Mouse (Mus musculus): ENCODE measurements at regions not wholly inside any gene's neighbourhood (a gene's known extent, or its start where the extent isn't known, plus 50 kb on each side); places are given as distances from the start of the nearest gene placed in this dataset.
A peak's percentile ranks its signal among the peaks of the same experiment; 100 is the strongest.

DNA sequence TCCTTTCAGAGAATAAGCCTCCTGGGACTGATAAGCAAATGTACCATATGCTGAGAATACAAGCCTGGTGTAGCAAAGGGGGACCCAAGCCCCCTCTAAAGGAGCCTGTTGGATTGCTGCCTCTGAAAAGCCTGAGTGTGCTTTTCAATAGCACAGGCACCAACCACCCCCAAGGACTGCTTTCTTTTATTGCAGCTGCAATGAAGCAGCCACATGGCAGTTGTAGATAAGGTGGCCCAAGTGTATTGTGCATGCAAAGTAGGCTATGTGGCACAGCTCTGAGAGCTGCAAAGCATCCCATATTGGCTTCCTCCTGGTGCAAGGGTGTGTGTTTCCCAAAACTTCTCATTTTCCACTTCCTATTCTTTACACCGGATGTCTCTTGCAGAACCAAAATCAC is 185.2 kb downstream of the Dad1 start:
- Histone ChIP-seq H3K9me3 (ENCODE audit: control insufficient read depth, low read length) (no peaks in the 10 kb centered on the region), H3K27me3 (replicated peaks; ENCODE audit: control insufficient read depth, insufficient read depth, low read length) (peaks cover 6% of the 10 kb centered on the region; the same call in 1 of the 2 replicates), H3K4me1 (replicated peaks; ENCODE audit: control insufficient read depth, insufficient read depth, low read length) (peaks cover 22% of the 10 kb centered on the region), H3K27ac (ENCODE audit: low read depth, low read length) (no peak overlapping the region), H3K4me3 (ENCODE audit: low read depth, low read length) (no peak overlapping the region), H3K9ac (ENCODE audit: low read depth, low read length) (no peak overlapping the region), H3K36me3 (ENCODE audit: control insufficient read depth, insufficient read depth, low read length) (no peaks in the 10 kb centered on the region), H3K4me2 (no peak overlapping the region)
- 78% methylated on average over 1 of the region's 1 CpGs for WGBS
- no peak for DNase-seq (ENCODE audit: low spot score)
- ATAC-seq (replicated peaks; ENCODE audit: low FRiP score): peak; percentile 81

DNA sequence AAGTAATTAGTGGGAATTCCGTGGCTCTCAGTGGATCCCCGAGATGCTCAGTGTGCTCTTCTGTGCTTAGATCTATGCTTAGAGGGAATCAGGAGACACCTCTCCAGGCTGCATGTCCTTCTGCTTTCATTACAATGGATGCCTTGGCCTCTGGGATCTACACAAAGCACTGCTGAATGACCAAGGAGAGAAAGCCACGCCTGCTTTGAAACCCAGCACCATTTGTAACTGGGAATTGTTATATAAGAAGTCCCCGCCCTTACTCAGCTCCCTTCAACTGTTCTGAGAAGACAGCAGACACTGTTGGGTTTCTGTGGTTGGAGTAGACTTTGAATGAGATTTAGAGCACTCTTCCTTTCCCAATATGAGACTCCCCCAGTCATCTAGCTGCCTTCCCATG is 188.4 kb downstream of the Dad1 start:
- DNase-seq (ENCODE audit: low spot score): no peak
- Histone ChIP-seq H3K4me1 (replicated peaks; ENCODE audit: control insufficient read depth, insufficient read depth, low read length) (peaks cover 16% of the 10 kb centered on the region), H3K36me3 (ENCODE audit: control insufficient read depth, insufficient read depth, low read length) (no peaks in the 10 kb centered on the region), H3K9me3 (ENCODE audit: control insufficient read depth, low read length) (no peaks in the 10 kb centered on the region), H3K4me2 (no peak overlapping the region), H3K27me3 (replicated peaks; ENCODE audit: control insufficient read depth, insufficient read depth, low read length) (peaks cover 14% of the 10 kb centered on the region; the same call in 1 of the 2 replicates), H3K9ac (ENCODE audit: low read depth, low read length) (no peak overlapping the region), H3K4me3 (ENCODE audit: low read depth, low read length) (no peak overlapping the region), H3K27ac (ENCODE audit: low read depth, low read length) (no peak overlapping the region)
- no peak for ATAC-seq (replicated peaks; ENCODE audit: low FRiP score)
- 72% methylated on average over 4 of the region's 4 CpGs for WGBS

DNA sequence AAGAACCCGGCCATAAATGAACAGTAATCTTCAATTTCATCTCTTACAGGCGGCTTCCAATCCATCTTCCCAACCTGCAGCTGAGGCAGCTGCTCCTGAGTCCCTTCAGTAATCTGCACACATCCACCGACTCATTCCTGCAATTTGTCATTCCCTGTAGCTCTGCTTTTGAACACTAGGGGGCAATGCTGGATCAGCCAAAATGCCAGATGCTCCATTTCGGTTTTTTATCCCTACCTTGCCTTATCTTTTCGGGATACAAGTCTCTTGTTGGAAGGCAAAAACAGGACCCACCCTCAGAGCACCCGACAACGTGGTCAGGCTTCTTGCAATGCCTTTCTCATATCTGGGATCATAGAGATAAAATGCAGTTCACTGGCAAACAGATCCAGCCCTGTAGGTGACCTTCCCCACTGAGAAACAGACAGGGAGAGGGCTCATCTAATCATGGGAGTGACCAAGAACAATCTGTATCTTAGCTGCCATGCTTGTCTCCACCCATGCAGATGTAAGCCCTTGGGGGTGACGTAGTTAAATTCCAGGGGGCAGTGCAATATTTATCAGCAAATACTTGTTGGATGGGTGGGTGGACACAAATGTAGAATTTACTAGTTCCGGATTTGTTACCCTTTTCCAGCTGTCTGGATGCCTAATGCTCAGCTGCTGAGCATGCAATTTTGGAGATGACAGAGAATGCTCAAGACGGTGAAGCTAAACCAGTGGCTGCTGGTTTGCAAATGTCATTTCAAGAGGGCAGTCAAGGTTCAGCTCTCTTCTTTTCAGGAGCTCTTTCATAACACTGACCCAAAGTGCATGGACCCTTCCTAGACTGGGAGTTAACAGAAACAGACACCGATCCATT is 189.1 kb downstream of the Dad1 start:
- no peaks in the 10 kb centered on the region for H3K9me3 ChIP-seq (ENCODE audit: control insufficient read depth, low read length)
- peaks cover 14% of the 10 kb centered on the region; the same call in 1 of the 2 replicates for H3K27me3 ChIP-seq (replicated peaks; ENCODE audit: control insufficient read depth, insufficient read depth, low read length)
- 26% methylated on average over 11 of the region's 11 CpGs for WGBS
- H3K4me2 ChIP-seq: peak overlapping the region; percentile 28
- H3K36me3 ChIP-seq (ENCODE audit: control insufficient read depth, insufficient read depth, low read length): no peaks in the 10 kb centered on the region
- peaks cover 16% of the 10 kb centered on the region for H3K4me1 ChIP-seq (replicated peaks; ENCODE audit: control insufficient read depth, insufficient read depth, low read length)
- no peak overlapping the region for H3K9ac ChIP-seq (ENCODE audit: low read depth, low read length)
- no peak overlapping the region for H3K27ac ChIP-seq (ENCODE audit: low read depth, low read length)
- no peak overlapping the region for H3K4me3 ChIP-seq (ENCODE audit: low read depth, low read length)
- DNase-seq (ENCODE audit: low spot score) (peak; percentile 68), ATAC-seq (replicated peaks; ENCODE audit: low FRiP score) (peak; percentile 66)

DNA sequence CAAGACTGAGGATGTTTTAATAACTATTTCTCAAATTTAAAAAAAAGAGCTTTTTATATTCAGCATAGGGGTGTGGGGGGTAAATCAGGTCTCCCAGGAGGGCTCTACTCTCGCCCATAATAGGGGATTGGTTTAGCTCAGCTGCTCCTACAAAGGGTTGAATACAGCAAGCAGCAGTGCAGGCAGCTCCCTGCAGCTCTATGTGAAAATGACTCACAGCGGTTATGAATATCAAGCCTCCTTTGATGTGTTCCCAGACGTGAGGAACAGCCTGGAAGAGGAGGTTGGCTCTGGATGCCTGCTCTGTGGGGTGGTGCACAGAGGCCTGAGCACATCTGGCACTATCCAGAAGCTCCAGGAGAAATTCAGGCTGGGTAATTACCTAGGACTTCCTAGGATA is 192.3 kb downstream of the Dad1 start:
- H3K4me2 ChIP-seq: no peak overlapping the region
- ATAC-seq (replicated peaks; ENCODE audit: low FRiP score) (no peak), DNase-seq (ENCODE audit: low spot score) (no peak)
- no peaks in the 10 kb centered on the region for H3K36me3 ChIP-seq (ENCODE audit: control insufficient read depth, insufficient read depth, low read length)
- peaks cover 14% of the 10 kb centered on the region; the same call in 1 of the 2 replicates for H3K27me3 ChIP-seq (replicated peaks; ENCODE audit: control insufficient read depth, insufficient read depth, low read length)
- H3K9me3 ChIP-seq (ENCODE audit: control insufficient read depth, low read length): no peaks in the 10 kb centered on the region
- H3K27ac ChIP-seq (ENCODE audit: low read depth, low read length): no peak overlapping the region
- WGBS: 52% methylated on average over 3 of the region's 3 CpGs
- H3K4me3 ChIP-seq (ENCODE audit: low read depth, low read length): no peak overlapping the region
- no peak overlapping the region for H3K9ac ChIP-seq (ENCODE audit: low read depth, low read length)
- H3K4me1 ChIP-seq (replicated peaks; ENCODE audit: control insufficient read depth, insufficient read depth, low read length): peaks cover 8% of the 10 kb centered on the region

DNA sequence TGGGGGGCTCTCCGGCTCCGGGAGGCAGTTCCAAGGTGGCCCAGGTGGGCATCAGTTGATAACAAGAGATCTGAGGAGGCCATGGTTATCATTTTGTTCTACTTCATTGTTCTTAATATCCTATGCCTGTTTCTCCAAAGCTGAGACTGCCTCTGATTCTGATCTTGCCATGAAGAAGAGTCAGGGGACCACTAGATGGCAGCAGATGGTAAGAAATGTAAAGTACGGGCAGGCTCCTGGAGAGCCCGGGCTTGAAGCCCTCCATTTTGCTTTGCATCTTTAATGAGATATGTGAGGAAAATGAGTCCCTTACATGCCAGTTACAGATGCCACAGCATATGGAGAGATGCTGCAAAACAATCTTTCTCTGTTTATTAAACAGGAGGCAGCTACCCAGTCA is 194.1 kb downstream of the Dad1 start:
- Histone ChIP-seq H3K36me3 (ENCODE audit: control insufficient read depth, insufficient read depth, low read length) (no peaks in the 10 kb centered on the region), H3K4me3 (ENCODE audit: low read depth, low read length) (no peak overlapping the region), H3K27ac (ENCODE audit: low read depth, low read length) (no peak overlapping the region), H3K27me3 (replicated peaks; ENCODE audit: control insufficient read depth, insufficient read depth, low read length) (peaks cover 14% of the 10 kb centered on the region; the same call in 1 of the 2 replicates), H3K4me2 (no peak overlapping the region), H3K4me1 (replicated peaks; ENCODE audit: control insufficient read depth, insufficient read depth, low read length) (peaks cover 2% of the 10 kb centered on the region), H3K9me3 (ENCODE audit: control insufficient read depth, low read length) (no peaks in the 10 kb centered on the region), H3K9ac (ENCODE audit: low read depth, low read length) (no peak overlapping the region)
- DNase-seq (ENCODE audit: low spot score) (no peak), ATAC-seq (replicated peaks; ENCODE audit: low FRiP score) (no peak)
- 14% methylated on average over 4 of the region's 4 CpGs for WGBS

DNA sequence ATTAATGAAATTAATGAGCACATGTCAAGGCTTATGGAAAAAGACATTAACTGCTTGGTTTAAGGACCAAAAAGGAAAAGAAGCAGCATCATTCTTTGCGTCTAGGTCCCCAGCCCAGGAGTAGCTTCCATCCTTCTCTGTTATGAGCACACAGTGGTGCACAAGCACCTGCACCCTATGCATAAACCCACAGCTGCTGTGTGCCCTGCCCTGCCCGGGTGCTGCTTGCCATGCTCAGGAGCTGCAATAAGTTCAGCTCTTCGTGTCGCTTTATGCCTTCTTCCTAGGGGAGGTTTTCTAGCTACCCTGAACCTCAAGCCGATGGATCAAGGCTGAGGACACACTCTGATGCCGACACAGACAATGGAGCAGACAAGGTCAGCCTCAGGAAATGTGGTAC is 194.8 kb downstream of the Dad1 start:
- Histone ChIP-seq H3K9ac (ENCODE audit: low read depth, low read length) (no peak overlapping the region), H3K36me3 (ENCODE audit: control insufficient read depth, insufficient read depth, low read length) (no peaks in the 10 kb centered on the region), H3K4me3 (ENCODE audit: low read depth, low read length) (no peak overlapping the region), H3K4me2 (no peak overlapping the region), H3K9me3 (ENCODE audit: control insufficient read depth, low read length) (no peaks in the 10 kb centered on the region), H3K27ac (ENCODE audit: low read depth, low read length) (no peak overlapping the region), H3K4me1 (replicated peaks; ENCODE audit: control insufficient read depth, insufficient read depth, low read length) (no peaks in the 10 kb centered on the region; the same call in 1 of the 2 replicates), H3K27me3 (replicated peaks; ENCODE audit: control insufficient read depth, insufficient read depth, low read length) (peaks cover 14% of the 10 kb centered on the region; the same call in 1 of the 2 replicates)
- no peak for ATAC-seq (replicated peaks; ENCODE audit: low FRiP score)
- 82% methylated on average over 6 of the region's 6 CpGs for WGBS
- DNase-seq (ENCODE audit: low spot score): no peak

DNA sequence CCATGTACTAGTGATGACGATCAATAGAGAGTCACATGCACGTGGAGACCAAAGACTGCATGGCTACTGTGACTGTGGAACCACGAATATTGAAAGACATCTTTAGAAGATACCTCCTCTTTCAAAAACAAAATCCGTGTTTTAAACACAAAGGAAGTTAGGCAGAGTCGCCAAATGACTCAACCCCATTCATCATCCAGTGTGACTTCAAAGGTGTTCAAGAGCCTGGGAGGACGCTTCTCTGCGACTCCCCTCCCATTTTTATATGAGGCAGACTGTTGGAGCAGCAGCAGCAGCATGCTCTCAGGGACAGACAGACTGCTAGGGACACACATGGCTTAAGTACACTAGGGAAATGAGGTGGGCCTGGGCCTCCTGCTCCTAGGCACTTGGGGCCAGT is 197.2 kb downstream of the Dad1 start:
- Histone ChIP-seq H3K36me3 (ENCODE audit: control insufficient read depth, insufficient read depth, low read length) (no peaks in the 10 kb centered on the region), H3K27ac (ENCODE audit: low read depth, low read length) (no peak overlapping the region), H3K27me3 (replicated peaks; ENCODE audit: control insufficient read depth, insufficient read depth, low read length) (peaks cover 4% of the 10 kb centered on the region; the same call in 1 of the 2 replicates), H3K4me1 (replicated peaks; ENCODE audit: control insufficient read depth, insufficient read depth, low read length) (no peaks in the 10 kb centered on the region), H3K4me3 (ENCODE audit: low read depth, low read length) (no peak overlapping the region), H3K9me3 (ENCODE audit: control insufficient read depth, low read length) (no peaks in the 10 kb centered on the region), H3K4me2 (no peak overlapping the region), H3K9ac (ENCODE audit: low read depth, low read length) (no peak overlapping the region)
- ATAC-seq (replicated peaks; ENCODE audit: low FRiP score) (no peak), DNase-seq (ENCODE audit: low spot score) (no peak)
- 71% methylated on average over 7 of the region's 7 CpGs for WGBS

DNA sequence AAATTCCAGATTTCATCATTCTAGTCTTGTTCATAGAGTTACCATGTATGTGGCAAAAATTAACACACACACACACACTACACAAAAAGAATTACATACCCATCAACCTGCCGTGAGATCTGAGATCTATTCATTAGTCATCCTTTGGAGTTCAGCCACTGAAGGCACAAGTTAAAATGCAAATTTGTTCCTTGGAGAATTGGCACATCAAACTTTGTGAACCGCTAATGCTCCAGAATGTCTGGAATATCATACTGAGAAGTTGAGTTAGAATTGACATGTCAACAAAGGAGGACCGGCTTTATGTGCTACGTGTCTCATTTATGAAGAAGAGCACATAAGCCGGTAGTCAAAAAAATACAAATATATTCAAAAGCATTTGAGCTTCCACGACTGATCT is 198.5 kb downstream of the Dad1 start:
- ATAC-seq (replicated peaks; ENCODE audit: low FRiP score): no peak
- H3K4me2 ChIP-seq: no peak overlapping the region
- no peaks in the 10 kb centered on the region for H3K27me3 ChIP-seq (replicated peaks; ENCODE audit: control insufficient read depth, insufficient read depth, low read length)
- no peak overlapping the region for H3K4me3 ChIP-seq (ENCODE audit: low read depth, low read length)
- WGBS: 85% methylated on average over 6 of the region's 6 CpGs
- no peak overlapping the region for H3K9ac ChIP-seq (ENCODE audit: low read depth, low read length)
- H3K27ac ChIP-seq (ENCODE audit: low read depth, low read length): no peak overlapping the region
- no peak for DNase-seq (ENCODE audit: low spot score)
- no peaks in the 10 kb centered on the region for H3K36me3 ChIP-seq (ENCODE audit: control insufficient read depth, insufficient read depth, low read length)
- no peaks in the 10 kb centered on the region for H3K9me3 ChIP-seq (ENCODE audit: control insufficient read depth, low read length)
- no peaks in the 10 kb centered on the region for H3K4me1 ChIP-seq (replicated peaks; ENCODE audit: control insufficient read depth, insufficient read depth, low read length)

DNA sequence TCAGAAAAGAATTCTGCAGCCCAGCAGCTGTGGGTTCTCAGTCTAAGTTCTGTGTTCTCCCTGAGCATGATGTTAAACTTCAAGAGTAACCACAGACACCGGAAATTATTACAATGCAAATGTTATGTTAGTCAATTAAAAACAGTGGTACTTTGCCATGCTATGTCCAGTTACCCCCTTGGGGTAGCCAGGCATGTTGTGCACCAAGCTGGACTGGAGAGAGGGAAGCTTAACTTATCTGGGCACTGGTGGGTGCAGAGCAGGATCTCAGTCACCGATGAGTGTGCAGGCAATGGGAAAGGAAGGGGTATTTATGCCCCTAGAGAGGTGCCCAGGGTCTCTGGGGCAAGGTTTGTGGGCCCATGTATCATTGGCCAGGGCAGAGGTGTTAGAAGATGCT is 211.6 kb downstream of the Dad1 start:
- 86% methylated on average over 2 of the region's 2 CpGs for WGBS

More for the DNA sequence above, 211.6 kb downstream of the Dad1 start:
- ATAC-seq (replicated peaks; ENCODE audit: low FRiP score) (no peak), DNase-seq (ENCODE audit: low spot score) (no peak)
- Histone ChIP-seq H3K4me2 (no peak overlapping the region), H3K9me3 (ENCODE audit: control insufficient read depth, low read length) (no peaks in the 10 kb centered on the region), H3K36me3 (ENCODE audit: control insufficient read depth, insufficient read depth, low read length) (no peaks in the 10 kb centered on the region), H3K4me3 (ENCODE audit: low read depth, low read length) (no peak overlapping the region), H3K4me1 (replicated peaks; ENCODE audit: control insufficient read depth, insufficient read depth, low read length) (no peaks in the 10 kb centered on the region), H3K27ac (ENCODE audit: low read depth, low read length) (no peak overlapping the region), H3K27me3 (replicated peaks; ENCODE audit: control insufficient read depth, insufficient read depth, low read length) (no peaks in the 10 kb centered on the region), H3K9ac (ENCODE audit: low read depth, low read length) (no peak overlapping the region)
